Mouse (Mus musculus): ENCODE data around the gene Zfp185.
"Not testable (repeated sequence)": the region's sequence is repeated elsewhere in the genome, so short reads cannot be mapped to it uniquely, and the experiment has no call there.

Zfp185 gene

DNA sequence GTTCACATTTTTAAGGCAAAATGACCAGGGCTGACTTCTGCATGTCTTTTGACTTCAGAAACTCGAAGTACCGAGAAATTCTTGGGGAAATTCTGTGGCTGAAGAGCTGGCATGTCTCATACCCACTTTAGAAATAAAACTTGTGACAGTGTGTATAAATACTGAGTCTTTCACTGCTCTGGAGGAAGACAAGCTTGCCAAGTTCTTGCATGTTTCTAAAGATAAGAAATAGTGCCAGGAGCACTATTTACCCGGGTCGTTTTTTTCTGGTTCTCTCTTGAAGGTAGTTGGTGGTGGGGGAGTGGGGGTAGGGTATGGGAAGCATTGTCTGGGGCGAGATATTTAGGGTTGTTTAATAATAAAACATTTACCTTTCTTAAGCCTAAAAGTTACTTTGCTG lies 75.2 kb downstream of the Zfp185 start:
- no peak for DNase-seq (ENCODE audit: low read depth, low spot score)

DNA sequence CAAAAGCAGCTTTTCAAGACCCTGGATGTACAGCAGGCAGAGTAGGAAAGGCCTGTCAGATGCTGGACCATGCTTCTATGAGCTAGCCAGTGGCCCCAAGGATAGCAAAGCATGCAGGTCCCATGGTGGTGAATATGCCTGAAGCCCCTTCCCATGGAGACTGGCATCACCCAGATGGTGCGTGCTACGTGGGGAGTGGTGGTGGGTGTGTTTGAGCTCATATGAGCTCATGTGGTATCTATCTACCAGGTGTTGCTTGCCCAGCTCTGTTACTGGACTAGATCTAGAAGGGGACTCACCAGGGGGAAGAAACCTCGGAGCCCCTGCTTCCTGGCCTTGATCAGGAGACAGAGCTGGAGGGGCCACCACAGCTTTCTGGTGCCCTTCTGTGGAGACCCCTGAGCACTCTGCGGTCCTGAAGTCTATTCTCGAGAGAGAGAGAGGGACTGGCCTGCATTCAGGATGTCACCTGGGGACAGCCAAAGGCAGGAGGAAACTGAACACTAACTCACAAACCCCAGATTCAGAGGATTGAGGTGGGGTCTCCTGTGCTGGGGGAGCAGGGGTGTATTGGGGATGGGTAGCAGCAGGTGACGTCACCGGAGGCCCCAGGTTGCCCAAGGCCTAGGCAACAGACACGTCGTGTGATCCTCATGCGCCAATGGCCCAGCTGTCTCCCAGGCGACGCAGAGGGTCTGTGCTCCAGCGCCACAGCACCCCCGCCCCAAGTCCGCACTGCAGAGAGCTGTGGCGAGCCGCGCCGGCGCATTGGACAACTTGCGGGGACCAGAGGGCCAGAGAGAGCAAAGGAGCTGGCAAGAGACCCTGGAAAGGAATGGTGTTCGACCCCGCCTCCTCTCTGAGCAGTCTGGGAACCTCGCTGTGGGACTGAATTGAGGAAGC lies 76.6 kb downstream of the Zfp185 start:
- no peak for DNase-seq (ENCODE audit: low read depth, low spot score)

DNA sequence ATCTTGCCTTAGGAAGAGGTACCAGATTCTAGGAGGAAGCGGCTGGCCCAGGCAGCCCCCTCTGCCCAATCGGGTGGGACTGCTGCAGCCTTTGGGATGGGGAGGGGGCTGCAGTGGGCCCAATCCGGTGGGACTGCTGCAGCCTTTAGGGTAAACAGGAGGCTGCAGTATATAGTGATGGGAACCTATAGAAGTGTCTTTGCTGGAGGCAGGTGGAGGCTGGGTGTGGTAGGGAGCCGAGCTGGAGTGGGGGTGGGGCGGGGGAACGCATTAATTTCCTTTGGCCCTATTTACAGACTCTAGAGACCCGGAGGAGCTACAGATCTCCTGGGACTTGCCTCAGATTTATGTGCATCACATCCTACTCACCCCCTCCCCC lies 77.3 kb downstream of the Zfp185 start, which contains the start of gene Pnma3:
Pnma3 (plus strand) TSS at position 373 of the 379 bp plus-strand sequence.
- no peak for DNase-seq (ENCODE audit: low read depth, low spot score)

DNA sequence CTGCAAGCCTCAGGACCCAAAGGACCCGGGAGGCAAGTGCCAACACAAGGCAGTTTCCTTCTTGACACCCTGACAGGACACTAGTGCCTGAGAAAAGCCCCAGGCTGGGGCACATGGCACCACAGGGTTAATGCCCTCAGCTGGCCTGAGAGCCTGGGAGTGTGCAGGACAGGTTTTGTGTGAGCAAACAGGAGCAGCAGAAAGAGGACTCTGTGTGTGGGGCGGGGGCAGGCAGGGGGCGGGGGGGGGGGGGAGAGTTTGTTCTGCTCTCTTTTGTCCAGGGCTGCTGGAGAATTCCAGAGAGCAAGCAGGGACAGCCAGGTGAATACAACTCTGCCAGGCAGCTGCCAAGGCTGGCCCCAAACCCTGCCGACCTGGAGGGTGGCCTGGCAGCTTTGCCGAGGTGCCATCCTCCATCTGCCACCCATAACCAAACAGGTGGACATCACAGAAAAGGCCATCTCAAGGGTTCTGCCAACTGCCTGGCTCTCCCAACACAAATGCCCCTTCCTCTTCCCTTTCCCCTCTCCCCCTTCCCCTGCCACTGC lies 79.7 kb downstream of the Zfp185 start:
- not testable (repeated sequence) for DNase-seq (ENCODE audit: low read depth, low spot score)
